Mouse (Mus musculus) G1E (cell line): ENCODE measurements at regions not wholly inside any gene's neighbourhood (a gene's known extent, or its start where the extent isn't known, plus 50 kb on each side); places are given as distances from the start of the nearest gene placed in this dataset.

Source experiments
- ATAC-seq: 2 replicates; pipeline ENCODE4 v1.8.0; 2016; ENCODE audit warnings: mild to moderate bottlenecking; ENCODE audit not compliant: insufficient number of reproducible peaks, poor library complexity, low FRiP score, severe bottlenecking; ENCODE audit errors: extremely low read depth
- DNase-seq: peaks from one replicate; pipeline ENCODE4 v3.0.0; 2012; ENCODE audit warnings: low spot score
- H3K27me3 ChIP-seq: 2 replicates; pipeline ENCODE4 v1.6.1; 2012; ENCODE audit warnings: mild to moderate bottlenecking, low read length, inconsistent platforms; ENCODE audit not compliant: insufficient read depth
- H3K36me3 ChIP-seq: replicated peaks from 2 replicates; pipeline ENCODE3; 2012; ENCODE audit warnings: mild to moderate bottlenecking, inconsistent platforms
- H3K4me1 ChIP-seq: 2 replicates; pipeline ENCODE4 v1.6.1; 2012; ENCODE audit warnings: low read depth, low read length, inconsistent platforms, mixed read lengths; ENCODE audit not compliant: insufficient read depth
- H3K4me3 ChIP-seq: 2 replicates; pipeline ENCODE4 v1.5.1; 2012; ENCODE audit warnings: low read depth, mild to moderate bottlenecking, inconsistent platforms, low read length, moderate library complexity, mixed read lengths
- H3K9me3 ChIP-seq: replicated peaks from 2 replicates; pipeline ENCODE4 v1.6.1; 2012; ENCODE audit warnings: inconsistent platforms
- CTCF ChIP-seq: IDR thresholded peaks from 2 replicates; pipeline ENCODE4 v1.5.1; 2012; ENCODE audit warnings: low read depth, low read length, inconsistent platforms, mixed read lengths
- GATA1 ChIP-seq: IDR thresholded peaks from 2 replicates; pipeline ENCODE4 v1.6.1; 2012; ENCODE audit warnings: borderline replicate concordance, low read length, inconsistent platforms, mixed read lengths
- GATA2 ChIP-seq: IDR thresholded peaks from 2 replicates; pipeline ENCODE4 v1.6.1; 2012; ENCODE audit warnings: low read depth, low read length, inconsistent platforms, borderline replicate concordance
- POLR2AphosphoS5 ChIP-seq: IDR thresholded peaks from 2 replicates; pipeline ENCODE4 v1.6.1; 2012; ENCODE audit warnings: low read depth, low read length, inconsistent platforms; ENCODE audit not compliant: insufficient replicate concordance
- TAL1 ChIP-seq: conservative IDR thresholded peaks from 2 replicates; pipeline ENCODE4 v1.6.1; 2012; ENCODE audit warnings: low read depth, low read length, inconsistent platforms, mixed read lengths

DNA sequence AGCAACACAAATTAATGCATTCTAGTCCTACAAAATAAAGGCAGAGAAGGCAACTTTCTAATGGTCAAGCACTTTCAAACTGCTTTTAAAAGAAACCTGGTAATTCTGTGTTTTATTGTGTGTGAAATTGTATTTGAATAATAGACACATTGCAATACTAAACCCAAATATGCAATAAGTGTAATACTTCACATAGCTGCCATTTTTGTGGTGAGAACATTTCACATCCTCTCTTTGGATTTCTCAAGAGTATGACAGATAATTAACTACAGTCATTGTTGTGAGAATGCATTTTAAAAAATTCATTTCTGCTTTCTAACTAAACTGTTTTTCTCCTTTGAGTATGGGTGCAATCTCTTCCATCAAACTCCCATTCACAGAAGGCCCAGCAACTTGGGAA, 256.4 kb downstream of the Sema3d start:
- H3K4me1 ChIP-seq, result no peaks in the 10 kb centered on the region
- no peaks in the 10 kb centered on the region for H3K36me3 ChIP-seq
- ATAC-seq (no peak), DNase-seq (no peak)
- TF ChIP-seq GATA2 (no peak), POLR2AphosphoS5 (no peak), TAL1 (no peak), GATA1 (no peak), CTCF (no peak)
- H3K27me3 ChIP-seq, result no peaks in the 10 kb centered on the region
- no peaks in the 10 kb centered on the region for H3K9me3 ChIP-seq
- H3K4me3 ChIP-seq, result no peak overlapping the region

DNA sequence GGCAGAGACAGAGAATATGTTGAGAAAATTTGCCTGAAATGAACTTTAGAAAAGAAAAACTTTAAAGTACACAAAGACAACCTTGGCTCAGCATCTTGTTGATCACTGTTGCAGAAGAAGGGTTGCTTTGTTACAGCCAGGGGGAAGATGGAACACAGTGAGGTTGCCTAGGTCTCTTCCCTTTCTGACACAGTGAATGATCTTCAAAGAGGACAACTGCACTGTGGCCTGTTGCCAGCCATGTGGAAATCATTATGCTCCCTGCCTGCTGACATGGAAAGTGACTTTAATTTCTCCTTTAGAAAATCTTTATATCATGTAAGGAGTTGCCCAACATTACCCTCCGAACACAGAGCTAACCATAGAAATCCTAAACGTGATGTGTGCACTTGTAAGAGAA, 263.1 kb downstream of the Sema3d start:
- Histone ChIP-seq H3K4me1 (no peaks in the 10 kb centered on the region), H3K4me3 (no peak overlapping the region), H3K27me3 (no peaks in the 10 kb centered on the region), H3K36me3 (no peaks in the 10 kb centered on the region), H3K9me3 (no peaks in the 10 kb centered on the region)
- DNase-seq (no peak), ATAC-seq (no peak)
- TF ChIP-seq TAL1 (no peak), GATA2 (no peak), POLR2AphosphoS5 (no peak), CTCF (no peak)

DNA sequence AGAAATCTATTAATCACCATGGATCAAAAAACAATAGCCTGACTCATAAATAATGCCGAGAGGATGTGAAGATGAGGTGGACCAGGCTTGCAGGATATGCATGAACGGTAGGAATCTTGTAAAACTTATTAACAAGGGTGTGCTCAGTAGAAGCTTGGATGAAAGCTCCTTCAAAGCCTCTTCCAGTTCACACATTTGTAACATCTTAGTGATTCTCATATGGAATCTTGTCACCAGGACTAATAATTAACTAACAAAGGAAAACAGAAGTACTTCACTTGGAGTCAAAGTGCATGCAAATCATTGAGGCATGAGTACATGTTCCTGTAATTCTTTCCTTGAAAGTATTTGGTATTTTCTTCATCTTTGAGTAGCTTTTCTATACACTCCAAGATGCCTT, 290.5 kb downstream of the Sema3d start:
- Histone ChIP-seq H3K36me3 (no peaks in the 10 kb centered on the region), H3K27me3 (no peaks in the 10 kb centered on the region), H3K4me1 (no peaks in the 10 kb centered on the region), H3K9me3 (no peaks in the 10 kb centered on the region), H3K4me3 (no peak overlapping the region)
- no peak for TF ChIP-seq TAL1
- no peak for TF ChIP-seq POLR2AphosphoS5
- no peak for TF ChIP-seq GATA1
- no peak for TF ChIP-seq CTCF
- TF ChIP-seq GATA2, result no peak
- no peak for ATAC-seq
- DNase-seq, result no peak

DNA sequence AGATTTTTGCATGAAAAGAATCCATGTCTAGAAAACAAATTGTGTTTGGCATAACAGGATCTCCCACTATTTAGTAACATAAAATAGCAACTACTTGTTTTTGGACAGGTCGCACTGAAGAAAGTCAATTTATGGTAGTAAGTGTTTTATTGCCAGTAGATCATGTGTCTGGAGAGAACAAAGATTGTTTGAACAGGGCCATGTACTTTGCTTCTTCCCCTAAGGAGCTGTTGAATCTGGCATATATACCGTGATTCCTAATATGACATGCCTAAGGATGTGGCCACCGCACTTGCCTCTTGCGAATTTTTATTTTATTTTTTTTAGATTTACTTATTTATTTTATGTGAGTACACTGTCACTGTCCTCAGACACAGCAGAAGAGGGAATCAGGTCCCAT, 290.9 kb downstream of the Sema3d start:
- ATAC-seq, result no peak
- TF ChIP-seq TAL1 (no peak), GATA2 (no peak), POLR2AphosphoS5 (no peak), CTCF (no peak), GATA1 (no peak)
- H3K4me3 ChIP-seq, result no peak overlapping the region

DNA sequence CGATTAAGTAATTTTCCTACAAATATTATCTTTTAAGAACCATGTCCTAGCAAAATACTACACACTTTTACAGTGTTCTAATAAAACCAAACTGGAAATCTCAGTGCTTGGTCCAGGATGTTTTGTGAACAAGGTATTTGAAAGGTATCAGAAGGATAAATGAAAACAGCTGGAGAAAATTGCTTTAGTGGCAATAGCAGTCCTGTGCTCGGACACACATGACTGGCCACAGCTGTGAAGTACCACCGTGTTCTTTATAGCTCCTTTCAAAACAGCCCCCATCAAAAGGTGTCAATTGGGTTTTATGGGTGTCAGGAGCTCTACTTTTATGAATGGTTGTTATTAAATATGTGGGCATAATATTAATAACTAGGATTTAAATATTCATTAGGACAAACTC, 293.5 kb downstream of the Sema3d start:
- Histone ChIP-seq H3K9me3 (no peaks in the 10 kb centered on the region), H3K4me3 (no peak overlapping the region), H3K4me1 (no peaks in the 10 kb centered on the region), H3K27me3 (no peaks in the 10 kb centered on the region), H3K36me3 (no peaks in the 10 kb centered on the region)
- TF ChIP-seq GATA2, result no peak
- no peak for TF ChIP-seq TAL1
- no peak for TF ChIP-seq POLR2AphosphoS5
- no peak for TF ChIP-seq GATA1
- TF ChIP-seq CTCF, result no peak
- no peak for DNase-seq
- no peak for ATAC-seq

More for the DNA sequence above, 290.9 kb downstream of the Sema3d start:
- no peaks in the 10 kb centered on the region for H3K9me3 ChIP-seq
- H3K4me1 ChIP-seq, result no peaks in the 10 kb centered on the region
- DNase-seq, result no peak
- no peaks in the 10 kb centered on the region for H3K36me3 ChIP-seq
- no peaks in the 10 kb centered on the region for H3K27me3 ChIP-seq

DNA sequence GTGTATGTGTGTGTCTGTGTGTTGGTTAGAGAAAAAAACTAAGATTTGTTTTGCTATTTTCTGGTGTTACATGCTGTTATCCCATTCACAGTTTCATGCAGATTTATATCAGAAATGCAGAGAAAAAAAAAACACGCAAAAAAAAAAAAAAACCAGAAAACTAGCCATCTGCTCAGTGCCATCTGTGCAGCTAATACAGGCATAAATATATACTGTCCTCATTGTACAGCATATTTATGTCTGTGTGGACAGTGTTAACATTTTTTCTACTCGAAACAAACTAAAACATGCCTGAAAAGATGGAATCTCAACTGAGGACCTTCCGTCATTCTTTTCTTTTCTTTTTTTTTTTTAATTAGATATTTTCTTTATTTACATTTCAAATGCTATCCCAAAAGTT, 331.7 kb downstream of the Sema3d start:
- Histone ChIP-seq H3K27me3 (no peaks in the 10 kb centered on the region), H3K4me1 (no peaks in the 10 kb centered on the region), H3K9me3 (no peaks in the 10 kb centered on the region), H3K36me3 (no peaks in the 10 kb centered on the region), H3K4me3 (no peak overlapping the region)
- ATAC-seq (no peak), DNase-seq (no peak)
- TF ChIP-seq POLR2AphosphoS5, result no peak
- TF ChIP-seq GATA2, result no peak
- TF ChIP-seq GATA1, result no peak
- no peak for TF ChIP-seq TAL1
- no peak for TF ChIP-seq CTCF

DNA sequence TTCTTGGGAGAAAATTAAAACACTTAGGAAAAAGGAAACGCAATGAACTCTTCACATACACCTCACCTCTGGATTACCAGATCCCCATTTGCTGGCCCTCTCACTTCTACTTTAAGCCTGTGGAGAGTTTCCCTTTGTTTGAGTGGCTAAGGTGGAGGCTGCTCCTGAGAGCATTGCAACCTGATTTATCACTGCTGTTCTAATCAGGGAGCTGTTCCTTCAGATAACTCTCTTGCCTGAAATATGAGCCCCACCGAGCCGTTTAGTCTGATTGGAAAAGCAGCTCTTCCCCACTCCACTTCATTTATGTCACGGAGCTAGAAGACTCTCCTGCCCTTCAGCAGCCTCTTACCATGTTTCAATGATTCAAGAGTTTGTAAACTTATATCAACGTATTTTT, 368.3 kb downstream of the Sema3d start:
- H3K9me3 ChIP-seq, result no peaks in the 10 kb centered on the region
- no peaks in the 10 kb centered on the region for H3K4me1 ChIP-seq
- ATAC-seq (no peak), DNase-seq (no peak)
- H3K36me3 ChIP-seq, result no peaks in the 10 kb centered on the region
- no peaks in the 10 kb centered on the region for H3K27me3 ChIP-seq
- no peak overlapping the region for H3K4me3 ChIP-seq
- TF ChIP-seq TAL1 (no peak), GATA1 (no peak), CTCF (no peak), GATA2 (no peak), POLR2AphosphoS5 (no peak)
